Mouse (Mus musculus) left cerebral cortex, adult 9 months (tissue): ENCODE data around the gene Gstm4.
A peak's percentile ranks its signal among the peaks of the same experiment; 100 is the strongest.

Experiments
- DNase-seq, 2 experiments: peaks; one replicate each; pipeline ENCODE4 v3.0.0; 2022; ENCODE audit warnings: low spot score in 2 of 2

The Gstm4 gene

GRCm38 (mm10) chr3:108044394-108045140 lies at the start of gene Gstm4:
TSS of gene Gstm4 (minus strand) at chr3:108044894.
- peak; percentile 76 to 90 for DNase-seq

- DNase-seq, result no peak
Observed at GRCm38 (mm10) chr3:108094146-108094545, 49.5 kb upstream of the Gstm4 start.

- no peak for DNase-seq
Observed at GRCm38 (mm10) chr3:108093306-108093705, 48.6 kb upstream of the Gstm4 start.

- no peak for DNase-seq
Observed at GRCm38 (mm10) chr3:108092536-108093115, 47.9 kb upstream of the Gstm4 start, which contains the start of gene Gnat2. TSS of gene Gnat2 (plus strand) at chr3:108092789.

GRCm38 (mm10) chr3:108092030-108092429 lies 47.3 kb upstream of the Gstm4 start:
- DNase-seq, result no peak

GRCm38 (mm10) chr3:108090561-108090960 lies 45.9 kb upstream of the Gstm4 start:
- no peak for DNase-seq

- DNase-seq, result no peak
Observed at GRCm38 (mm10) chr3:108089916-108090315, 45.2 kb upstream of the Gstm4 start.

GRCm38 (mm10) chr3:108088842-108089380 lies 44.2 kb upstream of the Gstm4 start:
- DNase-seq, result no peak

- DNase-seq, result no peak
Observed at GRCm38 (mm10) chr3:108087329-108087728, 42.6 kb upstream of the Gstm4 start.

GRCm38 (mm10) chr3:108086470-108086979 lies 41.8 kb upstream of the Gstm4 start, which contains the start of gene Ampd2:
TSS of gene Ampd2 (minus strand) at chr3:108086651.
- peak in 1 of 2 experiments; percentile 38 for DNase-seq

- DNase-seq, result peak in 1 of 2 experiments; percentile 53
Observed at GRCm38 (mm10) chr3:108085721-108086469, 41.2 kb upstream of the Gstm4 start.

- peak; percentile 65 to 89 for DNase-seq
Observed at GRCm38 (mm10) chr3:108085281-108085720, 40.6 kb upstream of the Gstm4 start.

GRCm38 (mm10) chr3:108084767-108085270 lies 40.1 kb upstream of the Gstm4 start:
- peak in 1 of 2 experiments; percentile 23 for DNase-seq

- no peak for DNase-seq
Observed at GRCm38 (mm10) chr3:108083904-108084407, 39.3 kb upstream of the Gstm4 start.

- no peak for DNase-seq
Observed at GRCm38 (mm10) chr3:108083161-108083560, 38.5 kb upstream of the Gstm4 start.

GRCm38 (mm10) chr3:108082251-108082875 lies 37.7 kb upstream of the Gstm4 start:
- DNase-seq, result no peak

GRCm38 (mm10) chr3:108081681-108082080 lies 37.0 kb upstream of the Gstm4 start:
- DNase-seq, result no peak

GRCm38 (mm10) chr3:108076836-108077235 lies 32.1 kb upstream of the Gstm4 start:
- no peak for DNase-seq

- no peak for DNase-seq
Observed at GRCm38 (mm10) chr3:108072983-108073569, 28.4 kb upstream of the Gstm4 start.
